Comparison of ENCODE assay signal across 18 mouse cellular contexts in genomic region chr6:72102066-72102465, GRCm38 (mm10). TPM values are rescaled to one million over a fixed set of nuclear protein-coding genes. Genes with fewer than 3 reads are reported as not detected.
DNase-seq lines count a peak whose midpoint lies in the region; ATAC-seq and TF ChIP-seq lines count a peak whose summit lies in the region.
"Had no signal": no experiment of that assay in that cellular context is flagged by ENCODE, and none has a peak within 500 bp of the region (broad histone marks: within the 10 kb centered on the region; RNA-seq: fewer than 3 reads in every experiment).

No protein-coding gene starts in this region.

- no peak for TF ChIP-seq POLR2A in bone marrow, adult 2 months (IDR thresholded peaks at IDR 0.05; ENCODE audit: borderline replicate concordance, control insufficient read depth, low read depth, low read length)

- H3K4me1 ChIP-seq in heart, embryonic 12.5 days (replicated peaks), result peaks cover 59% of the 10 kb centered on the region
- H3K4me1 ChIP-seq in bone marrow, adult 2 months (ENCODE audit: control insufficient read depth, insufficient read depth, low read length), result peaks cover 3% of the 10 kb centered on the region; the same call in 1 of the 2 replicates
- peaks cover 67% of the 10 kb centered on the region for H3K4me1 ChIP-seq in liver, embryonic 11.5 days (replicated peaks; ENCODE audit: control insufficient read depth, insufficient read depth, low read length)

- 21% methylated on average over 5 of the region's 5 CpGs for WGBS in heart, embryonic 12.5 days
- 45% methylated on average over 5 of the region's 5 CpGs for WGBS in bone marrow, adult 2 months
- 21% methylated on average over 5 of the region's 5 CpGs for WGBS in liver, embryonic 11.5 days

- no peak for TF ChIP-seq CTCF in bone marrow, adult 2 months (IDR thresholded peaks at IDR 0.05; ENCODE audit: control insufficient read depth, insufficient read depth, low read length)

- H3K27me3 ChIP-seq in heart, embryonic 12.5 days (replicated peaks), result no peaks in the 10 kb centered on the region
- no peaks in the 10 kb centered on the region for H3K27me3 ChIP-seq in liver, embryonic 11.5 days (replicated peaks; ENCODE audit: control insufficient read depth, insufficient read depth, low read length)

- intact Hi-C loops in left cerebral cortex, postnatal 4 days (cut with DNase I), result no loop called here

- no peak overlapping the region; the same call in 1 of the 2 replicates for H3K4me3 ChIP-seq in heart, embryonic 12.5 days
- no peak overlapping the region for H3K4me3 ChIP-seq in bone marrow, adult 2 months (replicated peaks; ENCODE audit: control insufficient read depth, low read depth, low read length)
- peak overlapping the region; percentile 14; the same call in 1 of the 2 replicates for H3K4me3 ChIP-seq in liver, embryonic 11.5 days (ENCODE audit: low read depth, low read length)

- peaks cover 7% of the 10 kb centered on the region; the same call in 1 of the 2 replicates for H3K36me3 ChIP-seq in heart, embryonic 12.5 days
- peaks cover 5% of the 10 kb centered on the region; the same call in 1 of the 2 replicates for H3K36me3 ChIP-seq in liver, embryonic 11.5 days (ENCODE audit: control insufficient read depth, insufficient read depth, low read length)

- H3K4me2 ChIP-seq in heart, embryonic 12.5 days, result peak overlapping the region; percentile 42
- H3K4me2 ChIP-seq in liver, embryonic 11.5 days, result peak overlapping the region; percentile 77

- peak; percentile 16 for ATAC-seq in heart, embryonic 12.5 days (ENCODE audit: insufficient number of reproducible peaks, low FRiP score)
- peak; percentile 58 for ATAC-seq in liver, embryonic 11.5 days (replicated peaks; ENCODE audit: low FRiP score)
- ATAC-seq: CD4-positive, CD25-positive, alpha-beta regulatory T cell, adult 4 months; forebrain, embryonic 16.5 days had no signal

- peaks cover 4% of the 10 kb centered on the region; the same call in 1 of the 2 replicates for H3K9me3 ChIP-seq in heart, embryonic 12.5 days (replicated peaks)
- no peaks in the 10 kb centered on the region for H3K9me3 ChIP-seq in liver, embryonic 11.5 days (ENCODE audit: control insufficient read depth, low read length)

- H3K9ac ChIP-seq in heart, embryonic 12.5 days, result 0 out of 2 replicates have a peak overlapping the region, but pooled peaks have one; percentile 19
- H3K9ac ChIP-seq in liver, embryonic 11.5 days (ENCODE audit: low read depth, low read length), result peak overlapping the region; percentile 67; the same call in 1 of the 2 replicates

- no peak for DNase-seq in heart, adult 9 months (ENCODE audit: low spot score in 2 of 2)
- DNase-seq in liver, embryonic 11.5 days (ENCODE audit: low spot score), result no peak
- DNase-seq in spleen, postnatal 36 days (ENCODE audit: low spot score in 2 of 2), result peak; percentile 57 to 69
- no peak for DNase-seq in ovary, postnatal 14 days (ENCODE audit: low spot score)
- DNase-seq in left cerebral cortex, postnatal 4 days, result no peak
- no peak for DNase-seq in right cerebral cortex, adult 2 months (ENCODE audit: low spot score in 2 of 2)
- DNase-seq: cerebellum, adult 9-10 months; gastrocnemius, postnatal 25 days; heart, postnatal 36 days; kidney, postnatal 36 days; layer of hippocampus, postnatal 36 days; midbrain, embryonic 14.5 days; right cerebral cortex, postnatal 14 days; thymus, postnatal 25 days had no signal

- H3K27ac ChIP-seq in heart, embryonic 12.5 days (ENCODE audit: poor library complexity, severe bottlenecking), result peak overlapping the region; percentile 36
- H3K27ac ChIP-seq in bone marrow, adult 2 months (ENCODE audit: control insufficient read depth, insufficient read depth, low read depth, low read length, poor library complexity), result peak overlapping the region; percentile 89
- H3K27ac ChIP-seq in liver, embryonic 11.5 days (ENCODE audit: low read depth, low read length), result peak overlapping the region; percentile 88

RNA-seq across cellular contexts. Expression of gene St3gal5, which starts 4.7 kb away (rescaled TPM):
- polyA plus RNA-seq in heart, embryonic 12.5 days (2016; fragmentation: Nextera tagmentation; extraction: Ambion mirVana), result 68.1 and 68.8 TPM in 2 replicates
- polyA plus RNA-seq in bone marrow, adult 2 months (2011; ENCODE audit: insufficient read depth, insufficient read length, low replicate concordance, missing spikeins), result 165 and 203 TPM in 2 replicates
- 109 and 114 TPM in 2 replicates for polyA plus RNA-seq in liver, embryonic 11.5 days (2014; fragmentation: Nextera tagmentation; extraction: Ambion mirVana)
- 10 to 100 TPM; 55.3 to 63.6 TPM for total RNA-seq in left cerebral cortex, postnatal 4 days (2021)

Comparison
In these comparisons a context has a peak if more than half of its experiments do, and no peak if none do; other contexts are left out.
1. H3K27ac ChIP-seq: peak in every context shown above with its lines; median percentile 89 in bone marrow, adult 2 months; 88 in liver, embryonic 11.5 days; 36 in heart, embryonic 12.5 days.
2. DNase-seq: peak in spleen, postnatal 36 days (2 of 2); none in heart, adult 9 months (0 of 2), liver, embryonic 11.5 days (single experiment), ovary, postnatal 14 days (single experiment), left cerebral cortex, postnatal 4 days (single experiment) and right cerebral cortex, adult 2 months (0 of 2).